Mouse (Mus musculus) bone marrow macrophage, adult 2 months (primary cell): ENCODE measurements around the gene Kmt2d.

Experiments used
- CTCF ChIP-seq: IDR thresholded peaks from 2 replicates; pipeline ENCODE4 v1.5.1; 2012; ENCODE audit warnings: low read depth, mild to moderate bottlenecking, low read length, moderate library complexity
- POLR2A ChIP-seq: IDR thresholded peaks from 2 replicates; pipeline ENCODE4 v1.6.1; 2012; ENCODE audit warnings: mild to moderate bottlenecking, low read depth, low read length, borderline replicate concordance

GRCm38 (mm10) chr15:98914903-98915302 lies 43.9 kb upstream of the Kmt2d start:
- TF ChIP-seq CTCF: no peak
- TF ChIP-seq POLR2A: no peak
